Mouse (Mus musculus) regulatory T cell (primary cell): ENCODE measurements around the gene Rnf149.

ENCODE experiments used
- in situ Hi-C: fragments of 300-600 bp; cut with MboI, MseI; formaldehyde crosslinking; loops from one replicate; pipeline ENCODE4 v1.15.1; 2025; ENCODE audit warnings: high pct_unique_total_duplicates

Gene Rnf149

GRCm38 (mm10) chr1:39528319-39528718 lies 48.9 kb downstream of the Rnf149 start:
- in situ Hi-C loops = no loop called here

GRCm38 (mm10) chr1:39527432-39527831 lies 49.8 kb downstream of the Rnf149 start:
- in situ Hi-C loops = no loop called here

- in situ Hi-C loops = no loop called here
Observed at GRCm38 (mm10) chr1:39526371-39527167, 50.6 kb downstream of the Rnf149 start.

GRCm38 (mm10) chr1:39525763-39526162 lies 51.4 kb downstream of the Rnf149 start:
- in situ Hi-C loops = no loop called here

GRCm38 (mm10) chr1:39522519-39522918 lies 54.7 kb downstream of the Rnf149 start:
- in situ Hi-C loops = loop anchor here (5.0 kb wide), 3 partner anchors 130 to 520 kb away; no protein-coding TSS in a partner anchor

- in situ Hi-C loops = loop anchor here (5.0 kb wide), 3 partner anchors 129 to 519 kb away; no protein-coding TSS in a partner anchor
Observed at GRCm38 (mm10) chr1:39521326-39521725, 55.9 kb downstream of the Rnf149 start.

GRCm38 (mm10) chr1:39515303-39515991 lies 61.8 kb downstream of the Rnf149 start:
- in situ Hi-C loops = loop anchor here (5.0 kb wide), 1 partner anchor 1058 kb away; no protein-coding TSS in a partner anchor

GRCm38 (mm10) chr1:39512183-39512582 lies 65.0 kb downstream of the Rnf149 start:
- in situ Hi-C loops = loop anchor here (5.0 kb wide), 1 partner anchor 1035 kb away; no protein-coding TSS in a partner anchor

- in situ Hi-C loops = loop anchor here (5.0 kb wide), 1 partner anchor 1034 kb away; no protein-coding TSS in a partner anchor
Observed at GRCm38 (mm10) chr1:39511775-39512174, 65.4 kb downstream of the Rnf149 start.

GRCm38 (mm10) chr1:39505600-39505999 lies 71.6 kb downstream of the Rnf149 start:
- in situ Hi-C loops = no loop called here

GRCm38 (mm10) chr1:39504261-39504660 lies 72.9 kb downstream of the Rnf149 start:
- in situ Hi-C loops = no loop called here

- in situ Hi-C loops = no loop called here
Observed at GRCm38 (mm10) chr1:39502817-39503633, 74.2 kb downstream of the Rnf149 start.
